Mouse (Mus musculus): ENCODE measurements at regions not wholly inside any gene's neighbourhood (a gene's known extent, or its start where the extent isn't known, plus 50 kb on each side); places are given as distances from the start of the nearest gene placed in this dataset.

GRCm38 (mm10) chr11:18156506-18156905, 202.8 kb upstream of the Etaa1 start:
- DNase-seq, result no peak

GRCm38 (mm10) chr11:18151788-18152563, 198.3 kb upstream of the Etaa1 start:
- peak; percentile 2 for DNase-seq

- no peak for DNase-seq
Measured at GRCm38 (mm10) chr11:18151369-18151768, 197.7 kb upstream of the Etaa1 start.

- no peak for DNase-seq
Measured at GRCm38 (mm10) chr11:18127488-18127887, 173.8 kb upstream of the Etaa1 start.

- no peak for DNase-seq
Measured at GRCm38 (mm10) chr11:18123031-18123430, 169.4 kb upstream of the Etaa1 start.

- no peak for DNase-seq
Measured at GRCm38 (mm10) chr11:18122616-18123015, 168.9 kb upstream of the Etaa1 start.

GRCm38 (mm10) chr11:18115693-18116450, 162.2 kb upstream of the Etaa1 start:
- peak; percentile 29 for DNase-seq

- DNase-seq, result no peak
Measured at GRCm38 (mm10) chr11:18102841-18103240, 149.2 kb upstream of the Etaa1 start.

- DNase-seq, result no peak
Measured at GRCm38 (mm10) chr11:18075840-18076435, 122.3 kb upstream of the Etaa1 start.

GRCm38 (mm10) chr11:18070586-18071306, 117.1 kb upstream of the Etaa1 start:
- peak; percentile 5 for DNase-seq

- no peak for DNase-seq
Measured at GRCm38 (mm10) chr11:18070032-18070374, 116.3 kb upstream of the Etaa1 start.

- no peak for DNase-seq
Measured at GRCm38 (mm10) chr11:18069348-18070031, 115.8 kb upstream of the Etaa1 start.

- DNase-seq, result peak; percentile 2
Measured at GRCm38 (mm10) chr11:18068085-18068484, 114.4 kb upstream of the Etaa1 start.

GRCm38 (mm10) chr11:18067676-18068075, 114.0 kb upstream of the Etaa1 start:
- no peak for DNase-seq

- no peak for DNase-seq
Measured at GRCm38 (mm10) chr11:18041589-18041988, 87.9 kb upstream of the Etaa1 start.

- DNase-seq, result no peak
Measured at GRCm38 (mm10) chr11:18031049-18031448, 77.4 kb upstream of the Etaa1 start.

GRCm38 (mm10) chr11:18022065-18022464, 68.4 kb upstream of the Etaa1 start:
- DNase-seq, result no peak

GRCm38 (mm10) chr11:18015239-18015638, 61.6 kb upstream of the Etaa1 start:
- DNase-seq, result no peak

- DNase-seq, result no peak
Measured at GRCm38 (mm10) chr11:18014610-18015009, 60.9 kb upstream of the Etaa1 start.

- DNase-seq, result no peak
Measured at GRCm38 (mm10) chr11:18012085-18012484, 58.4 kb upstream of the Etaa1 start.

- no peak for DNase-seq
Measured at GRCm38 (mm10) chr11:18011101-18011733, 57.5 kb upstream of the Etaa1 start.

- no peak for DNase-seq
Measured at GRCm38 (mm10) chr11:18008140-18008539, 54.5 kb upstream of the Etaa1 start.

All from layer of hippocampus, adult 9-11 months (tissue).